Mouse (Mus musculus): Measurements from ENCODE around the gene Hirip3. TPM values are rescaled to one million over a fixed set of nuclear protein-coding genes. Genes with fewer than 3 reads are reported as not detected.

Hirip3 gene
- polyA plus RNA-seq, 1 experiment from 2014 or later: 26.7 TPM

DNA sequence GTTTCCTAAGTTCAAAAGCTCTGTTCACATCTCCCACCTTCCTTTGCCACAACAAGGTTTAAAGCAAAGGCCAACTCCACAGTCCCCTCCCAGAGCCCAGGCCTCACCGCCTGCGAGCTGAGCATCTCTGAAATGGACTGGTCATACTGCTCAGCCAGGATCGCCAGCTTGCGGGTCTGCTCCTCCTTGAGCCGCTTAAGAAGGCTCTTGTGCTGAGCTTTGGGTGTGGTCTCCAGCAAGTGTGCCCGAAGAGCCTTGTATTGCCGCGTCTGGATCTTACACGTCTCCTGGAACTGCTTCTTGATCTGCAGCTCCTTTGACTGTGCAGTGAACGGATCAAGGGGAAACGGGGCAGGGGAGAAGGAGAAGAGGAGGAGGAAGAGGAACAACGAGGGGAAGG, 6.2 kb downstream of the Hirip3 start:
- H3K36me3 ChIP-seq (ENCODE audit: insufficient read depth): peaks cover 98% of the 10 kb centered on the region
- no peak overlapping the region for H3K9ac ChIP-seq
- H3K4me3 ChIP-seq (ENCODE audit: low read depth, low read length): no peak overlapping the region
- no peaks in the 10 kb centered on the region for H3K9me3 ChIP-seq (ENCODE audit: low read depth, low read length)
- no peaks in the 10 kb centered on the region; the same call in 1 of the 2 replicates for H3K4me1 ChIP-seq (ENCODE audit: insufficient read depth)
- 73% methylated on average over 12 of the region's 12 CpGs for WGBS
- no peak for TF ChIP-seq CTCF (IDR thresholded peaks at IDR 0.05; ENCODE audit: low read depth)
- ATAC-seq (ENCODE audit: insufficient read depth) (no peak), DNase-seq (no peak)
- H3K27ac ChIP-seq (ENCODE audit: low read depth): no peak overlapping the region
- H3K27me3 ChIP-seq (ENCODE audit: insufficient read depth, low read length): no peaks in the 10 kb centered on the region
- H3K4me2 ChIP-seq: no peak overlapping the region

DNA sequence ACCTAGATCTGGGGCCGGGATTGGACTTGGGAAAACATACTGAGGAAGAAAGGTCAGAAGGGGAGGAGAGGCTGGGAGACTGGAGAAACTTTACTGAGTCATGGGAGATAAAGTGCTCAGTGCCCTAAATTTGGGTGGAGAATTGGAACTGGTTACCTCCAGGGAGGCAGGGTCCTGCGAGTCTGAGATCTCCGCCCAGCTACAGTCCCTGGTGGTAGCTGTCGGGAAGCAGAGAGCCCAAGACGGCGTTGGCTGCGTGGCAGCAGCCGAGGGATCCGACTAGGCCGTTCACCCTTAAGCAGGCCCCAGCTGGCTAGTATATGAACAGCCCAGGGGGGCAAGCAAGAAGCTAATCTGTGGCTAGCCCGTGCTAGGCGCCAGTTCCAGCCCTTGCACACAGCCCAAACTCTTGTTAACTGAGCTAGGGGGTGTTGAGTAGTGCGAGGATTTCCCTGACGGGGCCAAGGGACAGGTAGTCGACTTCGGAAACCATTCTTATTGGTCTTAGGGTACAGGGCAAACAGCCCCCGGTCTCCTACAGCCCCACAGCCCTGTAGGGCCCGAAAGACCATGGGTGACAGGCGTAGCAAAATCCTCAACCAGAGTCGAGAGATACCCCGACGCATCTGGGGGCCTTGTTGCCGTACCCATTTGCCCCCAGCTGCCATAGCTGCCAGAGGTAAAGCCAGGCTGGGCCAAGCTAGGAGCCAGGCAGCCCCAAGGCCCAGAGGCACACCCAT, 8.2 kb downstream of the Hirip3 start:
- peaks cover 100% of the 10 kb centered on the region for H3K36me3 ChIP-seq (ENCODE audit: insufficient read depth)
- no peaks in the 10 kb centered on the region for H3K9me3 ChIP-seq (ENCODE audit: low read depth, low read length)
- H3K4me2 ChIP-seq: no peak overlapping the region
- TF ChIP-seq CTCF (IDR thresholded peaks at IDR 0.05; ENCODE audit: low read depth): no peak
- H3K9ac ChIP-seq: no peak overlapping the region
- H3K4me1 ChIP-seq (ENCODE audit: insufficient read depth): no peaks in the 10 kb centered on the region
- DNase-seq: no peak
- no peak overlapping the region for H3K27ac ChIP-seq (ENCODE audit: low read depth)
- no peak overlapping the region for H3K4me3 ChIP-seq (ENCODE audit: low read depth, low read length)
- no peak for ATAC-seq (ENCODE audit: insufficient read depth)
- 89% methylated on average over 23 of the region's 23 CpGs for WGBS
- H3K27me3 ChIP-seq (ENCODE audit: insufficient read depth, low read length): no peaks in the 10 kb centered on the region

DNA sequence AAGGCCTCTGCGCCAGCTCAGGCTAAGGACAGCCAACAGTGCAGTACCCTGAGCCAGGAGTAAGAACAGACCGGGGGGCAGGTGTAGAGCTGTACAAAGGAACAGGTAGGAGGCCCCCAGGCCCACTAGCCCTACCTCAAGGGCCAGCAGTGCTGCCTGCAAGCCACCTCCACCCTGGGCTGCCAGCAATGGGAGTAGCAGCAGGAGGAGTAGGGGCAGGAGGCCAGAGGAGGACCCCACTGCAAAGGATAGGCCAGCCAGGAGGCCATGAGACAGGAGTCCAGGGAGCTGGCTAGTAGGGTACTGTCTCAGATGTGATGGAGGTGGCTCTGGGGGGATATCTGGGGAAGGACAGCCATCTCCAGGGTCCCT, 8.7 kb downstream of the Hirip3 start:
- ATAC-seq (ENCODE audit: insufficient read depth) (no peak), DNase-seq (no peak)
- H3K4me3 ChIP-seq (ENCODE audit: low read depth, low read length): no peak overlapping the region
- no peaks in the 10 kb centered on the region for H3K9me3 ChIP-seq (ENCODE audit: low read depth, low read length)
- peaks cover 100% of the 10 kb centered on the region for H3K36me3 ChIP-seq (ENCODE audit: insufficient read depth)
- H3K4me2 ChIP-seq: no peak overlapping the region
- no peaks in the 10 kb centered on the region for H3K27me3 ChIP-seq (ENCODE audit: insufficient read depth, low read length)
- H3K9ac ChIP-seq: no peak overlapping the region
- no peaks in the 10 kb centered on the region for H3K4me1 ChIP-seq (ENCODE audit: insufficient read depth)
- TF ChIP-seq CTCF (IDR thresholded peaks at IDR 0.05; ENCODE audit: low read depth): no peak
- H3K27ac ChIP-seq (ENCODE audit: low read depth): no peak overlapping the region
- 91% methylated on average over 2 of the region's 2 CpGs for WGBS

DNA sequence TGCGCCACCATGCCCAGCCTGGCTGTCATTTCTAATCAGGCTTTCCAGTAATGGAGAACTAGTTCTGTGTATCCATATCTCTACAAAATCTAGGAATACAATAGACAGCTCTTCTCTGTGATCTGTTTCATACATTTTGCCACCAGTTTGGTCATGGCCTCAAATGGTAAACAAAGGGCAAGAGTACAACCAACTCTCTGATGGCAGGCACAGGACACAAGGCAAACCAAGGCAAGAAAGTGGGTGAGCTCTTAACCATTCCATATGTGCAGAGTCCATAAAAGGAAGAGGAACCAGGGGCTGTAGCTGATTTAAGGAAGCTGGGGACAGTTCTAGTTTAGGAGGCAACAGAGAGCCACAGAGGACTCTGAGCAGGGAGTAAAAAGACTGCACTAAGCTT, 15.5 kb downstream of the Hirip3 start:
- peaks cover 6% of the 10 kb centered on the region; the same call in 1 of the 2 replicates for H3K4me1 ChIP-seq (ENCODE audit: insufficient read depth)
- no peak for DNase-seq
- no peak overlapping the region for H3K4me2 ChIP-seq
- no peak for ATAC-seq (ENCODE audit: insufficient read depth)
- peaks cover 83% of the 10 kb centered on the region for H3K36me3 ChIP-seq (ENCODE audit: insufficient read depth)
- no peak overlapping the region for H3K27ac ChIP-seq (ENCODE audit: low read depth)
- no peaks in the 10 kb centered on the region for H3K9me3 ChIP-seq (ENCODE audit: low read depth, low read length)
- H3K27me3 ChIP-seq (ENCODE audit: insufficient read depth, low read length): no peaks in the 10 kb centered on the region
- 95% methylated on average over 1 of the region's 1 CpGs for WGBS
- TF ChIP-seq CTCF (IDR thresholded peaks at IDR 0.05; ENCODE audit: low read depth): no peak
- H3K4me3 ChIP-seq (ENCODE audit: low read depth, low read length): no peak overlapping the region
- no peak overlapping the region for H3K9ac ChIP-seq

DNA sequence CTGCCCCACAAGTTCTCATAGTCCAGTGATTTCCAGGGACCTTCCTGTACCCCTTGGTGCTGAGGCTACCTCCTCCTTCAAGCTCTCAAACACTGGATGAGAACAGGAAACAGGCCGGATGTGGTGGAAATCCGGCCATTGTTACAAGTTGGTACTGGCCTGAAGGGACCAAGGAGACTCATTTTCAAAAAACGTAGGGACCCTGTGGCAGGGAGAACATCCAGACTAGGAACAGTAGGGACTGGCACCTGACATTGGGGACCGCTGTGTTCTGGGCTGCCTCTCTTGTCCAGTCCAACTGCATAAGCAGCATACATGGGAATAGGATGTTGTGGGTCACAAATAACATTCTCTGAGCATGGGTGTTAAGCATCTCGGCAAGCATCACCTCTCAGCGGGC, 19.3 kb downstream of the Hirip3 start:
- H3K36me3 ChIP-seq (ENCODE audit: insufficient read depth): peaks cover 45% of the 10 kb centered on the region

DNA sequence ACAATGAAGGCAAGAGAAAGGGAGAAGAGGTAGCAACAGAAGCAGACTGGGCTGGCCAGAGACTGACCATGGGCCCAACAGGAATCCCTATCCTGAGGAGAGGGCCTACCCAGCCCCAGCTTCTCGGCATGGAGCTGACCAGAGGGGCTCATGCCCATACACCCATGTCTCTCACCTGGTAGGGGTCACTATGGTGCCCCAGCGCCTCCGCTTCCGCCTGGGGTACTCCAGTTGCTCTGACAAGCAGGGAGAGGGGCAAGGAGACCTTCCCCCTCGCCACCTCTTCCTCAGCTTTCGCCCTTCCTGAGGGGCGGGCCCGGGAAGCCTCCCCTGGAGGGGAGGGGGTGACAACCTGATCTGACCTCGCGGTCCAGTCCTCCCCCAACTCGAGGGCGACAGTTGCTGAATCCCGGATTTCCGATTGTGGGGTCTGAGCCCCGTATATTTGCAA, 22.0 kb downstream of the Hirip3 start:
- Histone ChIP-seq H3K9me3 (ENCODE audit: low read depth, low read length) (no peaks in the 10 kb centered on the region), H3K27ac (ENCODE audit: low read depth) (peak overlapping the region; percentile 90), H3K4me1 (ENCODE audit: insufficient read depth) (peaks cover 6% of the 10 kb centered on the region; the same call in 1 of the 2 replicates), H3K27me3 (ENCODE audit: insufficient read depth, low read length) (no peaks in the 10 kb centered on the region), H3K4me2 (peak overlapping the region; percentile 99), H3K9ac (peak overlapping the region; percentile 80), H3K4me3 (ENCODE audit: low read depth, low read length) (peak overlapping the region; percentile 81), H3K36me3 (ENCODE audit: insufficient read depth) (peaks cover 18% of the 10 kb centered on the region)
- DNase-seq (peak; percentile 28), ATAC-seq (ENCODE audit: insufficient read depth) (0 out of 2 replicates have a peak, but pooled peaks have one; percentile 1)
- WGBS: 0% methylated on average over 14 of the region's 15 CpGs
- TF ChIP-seq CTCF (IDR thresholded peaks at IDR 0.05; ENCODE audit: low read depth): no peak

More for the DNA sequence above, 19.3 kb downstream of the Hirip3 start:
- no peaks in the 10 kb centered on the region for H3K27me3 ChIP-seq (ENCODE audit: insufficient read depth, low read length)
- H3K4me1 ChIP-seq (ENCODE audit: insufficient read depth): peaks cover 6% of the 10 kb centered on the region; the same call in 1 of the 2 replicates
- DNase-seq (peak; percentile 59), ATAC-seq (ENCODE audit: insufficient read depth) (no peak)
- H3K9ac ChIP-seq: no peak overlapping the region; the same call in 1 of the 2 replicates
- peak overlapping the region; percentile 81; the same call in 1 of the 2 replicates for H3K4me3 ChIP-seq (ENCODE audit: low read depth, low read length)
- TF ChIP-seq CTCF (IDR thresholded peaks at IDR 0.05; ENCODE audit: low read depth): no peak
- 67% methylated on average over 6 of the region's 6 CpGs for WGBS
- peak overlapping the region; percentile 72 for H3K27ac ChIP-seq (ENCODE audit: low read depth)
- H3K9me3 ChIP-seq (ENCODE audit: low read depth, low read length): no peaks in the 10 kb centered on the region
- peak overlapping the region; percentile 99 for H3K4me2 ChIP-seq

DNA sequence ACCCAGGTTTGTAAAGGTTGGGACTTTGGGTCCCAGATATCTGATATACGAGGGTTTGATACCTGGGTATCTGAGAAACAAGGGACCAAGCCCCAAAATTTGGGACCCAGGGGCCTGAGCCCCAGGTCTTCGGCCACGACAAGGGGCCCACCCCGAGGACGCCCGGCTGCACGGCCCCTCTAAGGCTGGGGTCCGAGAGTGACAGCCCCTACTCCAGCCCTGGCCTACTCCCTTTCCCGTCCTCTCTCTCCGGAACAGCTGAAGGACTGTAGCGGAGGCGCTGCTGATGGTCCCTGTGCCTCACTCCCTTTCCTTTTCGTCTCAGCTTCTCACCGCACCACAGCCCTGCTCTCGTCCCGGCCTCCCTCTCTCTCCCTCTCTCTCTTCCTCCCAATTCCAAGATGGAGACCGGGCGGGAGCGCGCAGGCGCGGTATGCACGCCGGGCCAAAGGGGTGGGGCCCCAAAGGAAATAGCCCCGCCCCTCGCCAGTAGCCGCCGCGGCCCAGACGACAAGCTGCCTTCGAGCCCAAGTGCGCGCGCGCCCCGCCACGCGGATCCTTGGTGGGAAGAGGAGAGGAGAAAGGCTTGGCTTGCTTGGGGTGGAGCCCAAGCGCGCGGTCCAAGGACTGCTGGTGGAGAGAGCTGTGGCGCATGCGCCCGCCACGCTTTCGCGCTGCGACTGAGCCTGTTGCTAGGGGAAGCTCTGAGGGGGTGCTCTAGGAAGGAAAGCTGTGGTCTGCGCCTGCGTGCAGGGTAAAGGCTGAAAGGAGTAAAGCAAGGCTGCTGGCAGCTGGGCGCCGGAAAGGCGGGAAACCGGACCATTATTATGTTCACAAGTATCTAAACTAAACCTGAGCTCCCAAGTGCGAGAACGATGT, 22.8 kb downstream of the Hirip3 start, which contains the start of gene Taok2:
Gene Taok2 (minus strand): TSS at position 418 of the 879 bp plus-strand sequence.
- no peak for TF ChIP-seq CTCF (IDR thresholded peaks at IDR 0.05; ENCODE audit: low read depth)
- H3K27ac ChIP-seq (ENCODE audit: low read depth): peak within 1 kb of the TSS; percentile 90
- H3K4me3 ChIP-seq (ENCODE audit: low read depth, low read length): peak within 1 kb of the TSS; percentile 81
- H3K9ac ChIP-seq: peak within 1 kb of the TSS; percentile 80
- H3K4me2 ChIP-seq: peak within 1 kb of the TSS; percentile 99
- WGBS: under 1% methylated on average over 56 of the region's 56 CpGs
- ATAC-seq (ENCODE audit: insufficient read depth): peak; percentile 99
- no peaks in the 10 kb centered on the region for H3K27me3 ChIP-seq (ENCODE audit: insufficient read depth, low read length)
- peaks cover 10% of the 10 kb centered on the region for H3K36me3 ChIP-seq (ENCODE audit: insufficient read depth)
- peaks cover 6% of the 10 kb centered on the region; the same call in 1 of the 2 replicates for H3K4me1 ChIP-seq (ENCODE audit: insufficient read depth)
- DNase-seq: peak; percentile 99
- no peaks in the 10 kb centered on the region for H3K9me3 ChIP-seq (ENCODE audit: low read depth, low read length)
